Mouse (Mus musculus) gastrocnemius, adult 8-10 months (tissue): ENCODE measurements around the gene Nsun5. TPM values are rescaled to one million over a fixed set of nuclear protein-coding genes. Genes with fewer than 3 reads are reported as not detected.
"Not testable (repeated sequence)": the region's sequence is repeated elsewhere in the genome, so short reads cannot be mapped to it uniquely, and the experiment has no call there.

Source experiments
- DNase-seq, 2 experiments: peaks; one replicate each; pipeline ENCODE4 v3.0.0; 2022; ENCODE audit warnings: low spot score in 2 of 2
- total RNA-seq, 4 experiments: library from RNA; stranded (reverse); gene quantifications; 2 replicates each; pipeline ENCODE4 v1.2.4; 2022

Nsun5 gene
- 10 to 100 TPM in 1 of 4 experiments, 1 to 10 TPM in 3; 6.3 to 11.0 (median 8.0) TPM for total RNA-seq

DNA sequence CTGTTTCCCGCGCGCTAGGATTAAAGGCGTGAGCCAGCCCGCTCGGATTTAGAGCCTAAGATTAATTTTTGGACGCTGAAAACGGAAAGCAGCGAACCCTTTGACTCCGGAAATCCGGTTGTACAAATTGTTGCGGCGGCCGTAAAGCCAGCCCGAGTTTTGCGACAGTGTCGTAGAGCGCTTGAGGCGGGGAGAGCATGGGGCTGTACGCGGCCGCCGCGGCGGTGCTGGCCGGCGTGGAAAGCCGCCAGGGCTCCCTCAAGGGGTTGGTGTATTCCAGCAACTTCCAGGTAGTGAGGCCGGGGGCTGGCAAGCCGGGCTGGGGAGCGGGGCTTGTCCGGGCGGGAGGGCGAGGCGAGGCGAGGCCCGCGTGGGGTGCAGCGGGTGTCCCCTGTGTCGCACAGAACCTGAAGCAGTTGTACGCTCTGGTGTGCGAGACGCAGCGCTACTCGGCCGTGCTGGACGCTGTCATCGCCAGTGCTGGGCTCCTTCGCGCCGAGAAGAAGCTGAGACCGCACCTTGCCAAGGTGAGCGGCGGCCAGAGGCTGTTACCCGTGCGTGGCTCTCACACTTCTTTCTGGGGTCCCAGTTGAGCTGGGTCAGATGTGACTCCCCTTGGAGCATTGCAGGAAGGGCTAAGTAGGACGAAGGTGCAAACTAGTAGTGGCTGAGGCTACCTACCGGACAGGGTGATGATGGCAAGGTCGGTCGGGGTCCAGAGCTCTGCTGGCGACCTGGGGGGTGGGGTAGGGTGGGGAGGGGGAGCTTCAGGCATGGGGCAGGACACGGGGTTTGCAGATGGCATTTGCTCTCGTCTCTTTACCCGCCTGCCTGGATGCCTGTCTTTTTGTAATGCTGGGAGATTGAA is at the start of gene Nsun5:
Gene Nsun5, plus strand, starts transcription at position 167 of the 868 bp plus-strand sequence.
- peak; percentile 89 to 91 for DNase-seq

GRCm38 (mm10) chr5:135322197-135322596 is 47.6 kb upstream of the Nsun5 start:
- no peak for DNase-seq

DNA sequence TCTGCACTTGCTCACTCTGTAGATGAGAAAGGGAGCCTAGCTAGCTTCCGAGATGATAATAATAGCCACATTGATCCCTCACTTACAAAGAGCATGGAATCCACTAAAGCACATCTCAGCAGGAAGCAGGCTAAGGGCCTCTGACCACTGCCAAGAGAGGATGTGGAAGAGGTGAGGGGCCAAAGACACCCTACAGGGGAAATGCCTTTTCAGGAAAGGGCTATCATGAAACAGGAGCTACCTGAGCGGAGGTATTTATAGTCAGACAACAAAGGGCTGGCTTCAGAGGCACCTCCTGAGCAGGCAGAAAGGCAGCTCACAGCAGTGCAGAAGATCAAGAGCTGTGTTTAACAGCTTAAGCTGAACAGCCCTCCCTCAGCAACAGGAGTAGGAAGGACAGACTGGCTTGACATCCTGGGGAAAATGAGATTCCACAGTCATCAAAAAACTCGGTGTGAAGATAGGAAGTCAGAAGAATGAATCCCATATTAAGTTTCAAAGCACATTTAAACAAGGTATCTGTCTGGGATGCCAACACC is 43.6 kb upstream of the Nsun5 start:
- DNase-seq: no peak

- no peak for DNase-seq
Measured at GRCm38 (mm10) chr5:135329471-135329870, 40.3 kb upstream of the Nsun5 start.

DNA sequence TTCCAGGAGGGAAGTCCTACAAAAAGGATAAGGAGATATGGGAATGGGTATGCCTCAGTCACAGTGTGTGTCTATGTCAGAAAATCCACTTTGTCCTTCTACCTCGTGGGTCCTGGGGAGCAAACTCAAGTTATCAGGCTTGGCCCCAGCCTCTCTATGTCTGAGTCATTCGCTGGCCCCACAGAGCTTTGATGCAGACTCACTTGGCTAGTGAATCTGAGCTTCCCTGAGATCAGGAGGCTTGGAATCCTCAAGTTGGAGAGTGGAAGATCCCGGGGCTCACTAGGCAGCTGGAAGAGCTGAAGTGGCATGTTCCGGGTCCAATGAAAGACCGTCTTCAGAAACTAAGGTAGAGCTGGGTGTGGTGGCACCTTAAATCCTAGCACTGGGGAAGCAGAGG is 39.6 kb upstream of the Nsun5 start:
- no peak for DNase-seq

DNA sequence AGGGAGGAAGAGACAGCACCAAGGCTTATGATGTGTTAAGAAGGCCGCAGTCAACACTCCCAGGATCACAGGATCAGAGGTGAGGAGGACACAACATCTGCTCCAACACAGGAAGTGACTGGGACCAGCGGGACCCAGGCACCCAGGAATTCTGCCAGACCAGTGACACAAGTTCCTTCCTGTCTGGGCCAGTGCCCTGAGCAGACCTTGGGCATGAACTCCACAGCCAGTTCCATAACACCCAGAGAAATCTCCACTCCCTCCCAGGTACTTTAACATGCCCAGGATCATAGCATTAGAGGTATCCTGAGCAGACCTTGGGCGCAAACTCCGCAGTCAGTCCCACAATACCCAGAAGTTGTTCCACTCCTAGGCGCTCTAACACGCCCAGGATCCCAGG is 38.6 kb upstream of the Nsun5 start:
- DNase-seq: no peak

DNA sequence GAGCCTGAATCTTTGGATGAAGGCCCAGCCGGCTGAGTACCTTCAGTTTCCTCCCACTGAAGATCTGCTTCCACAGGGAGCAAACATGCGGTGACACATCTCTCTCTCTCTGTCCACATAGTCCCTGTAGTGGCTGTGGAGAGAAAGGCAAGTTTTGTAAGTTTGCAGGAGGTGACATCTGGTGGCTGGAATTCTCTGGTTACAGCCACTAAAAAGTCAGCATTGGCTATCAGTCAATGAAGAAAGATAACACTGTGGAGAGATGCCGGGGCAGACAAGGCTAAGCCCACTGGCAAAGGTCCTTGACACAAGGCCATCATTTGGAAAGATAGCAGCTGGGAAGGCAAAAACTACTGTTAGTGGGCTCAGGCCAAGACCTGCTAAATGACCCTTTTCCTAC is 32.2 kb upstream of the Nsun5 start:
- no peak for DNase-seq

DNA sequence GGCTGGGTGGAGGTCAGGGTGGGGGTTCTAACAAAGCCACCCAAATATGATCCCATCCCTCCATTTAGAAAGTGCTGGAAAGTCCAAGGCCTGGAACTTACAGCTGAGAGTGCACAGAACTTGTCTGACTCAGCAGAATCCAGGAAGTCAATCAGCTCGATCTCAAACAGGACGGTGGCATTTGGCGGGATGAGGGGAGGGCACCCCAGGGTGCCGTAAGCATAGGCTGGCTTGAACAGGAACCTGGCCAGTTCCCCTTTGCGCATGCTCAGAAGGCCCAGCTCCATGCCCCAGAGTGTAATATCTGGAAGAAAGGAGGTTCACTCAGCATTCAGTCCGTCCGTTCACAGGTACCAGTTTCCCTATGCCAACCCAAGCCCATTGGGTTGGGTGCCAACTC is 23.8 kb upstream of the Nsun5 start:
- no peak for DNase-seq

DNA sequence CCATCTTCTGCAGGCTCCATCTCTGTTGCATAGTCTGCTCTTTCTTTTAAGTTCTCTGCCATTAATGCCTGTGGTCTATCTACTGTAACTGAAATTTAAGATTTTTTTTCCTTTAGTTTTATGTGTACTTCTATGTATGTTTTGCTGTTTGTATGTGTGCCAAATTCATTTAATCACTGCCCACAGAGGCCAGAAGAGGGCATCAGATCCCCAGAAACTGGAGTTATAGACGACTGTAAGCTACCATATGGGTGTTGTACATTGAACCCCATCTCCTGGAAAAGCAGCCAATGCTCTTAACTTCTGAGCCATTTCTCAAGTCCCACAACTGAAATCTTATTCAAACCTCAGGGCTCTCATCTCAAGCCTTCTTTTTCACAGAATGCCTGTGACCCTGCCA is 23.3 kb upstream of the Nsun5 start:
- DNase-seq: no peak

GRCm38 (mm10) chr5:135347511-135348011 is 22.2 kb upstream of the Nsun5 start:
- no peak for DNase-seq

DNA sequence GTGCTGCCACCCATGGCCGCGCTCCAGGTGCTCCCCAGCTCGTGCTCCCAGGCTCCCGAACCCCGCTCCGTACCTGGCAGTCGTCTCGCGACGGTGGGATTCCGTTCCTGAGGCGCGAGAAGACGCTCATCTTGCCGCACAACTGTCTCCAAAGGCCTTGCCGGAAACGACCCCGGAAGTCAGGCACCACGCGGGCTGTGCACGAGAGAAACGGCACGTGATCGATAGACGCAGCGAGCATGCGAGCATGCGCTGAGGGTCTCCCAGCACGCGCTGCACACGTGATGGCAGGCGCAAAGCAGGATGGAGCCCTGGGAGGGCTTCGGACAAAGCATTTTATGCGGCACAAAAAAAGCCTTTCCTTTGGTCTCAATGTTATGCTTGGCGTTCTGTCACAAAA is 19.9 kb upstream of the Nsun5 start, which contains the start of gene Fkbp6:
Gene Fkbp6, minus strand, starts transcription at position 183 of the 400 bp plus-strand sequence.
- no peak for DNase-seq

- DNase-seq: no peak
Measured at GRCm38 (mm10) chr5:135351606-135352005, 18.1 kb upstream of the Nsun5 start.

DNA sequence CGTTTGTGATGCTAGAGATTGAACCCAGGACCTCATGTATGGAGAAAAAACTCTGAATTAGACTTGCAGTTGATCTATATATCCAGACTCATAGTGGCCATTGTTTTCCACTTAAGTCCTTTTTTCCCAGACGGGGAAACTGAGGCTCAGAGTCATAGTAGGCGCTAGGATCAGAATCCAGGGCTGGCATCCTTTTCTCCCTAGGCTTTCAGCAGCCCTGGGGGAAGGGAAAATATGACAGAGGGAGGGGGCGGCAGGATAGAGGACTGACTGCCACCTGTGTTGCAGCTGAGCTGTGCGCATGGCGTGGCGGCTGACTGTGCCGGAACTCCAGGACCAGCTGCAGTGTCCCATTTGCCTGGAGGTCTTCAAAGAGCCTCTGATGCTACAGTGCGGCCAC is 16.8 kb upstream of the Nsun5 start, which contains the start of gene Trim50:
Gene Trim50, plus strand, starts transcription at position 301 of the 400 bp plus-strand sequence.
- DNase-seq: no peak

DNA sequence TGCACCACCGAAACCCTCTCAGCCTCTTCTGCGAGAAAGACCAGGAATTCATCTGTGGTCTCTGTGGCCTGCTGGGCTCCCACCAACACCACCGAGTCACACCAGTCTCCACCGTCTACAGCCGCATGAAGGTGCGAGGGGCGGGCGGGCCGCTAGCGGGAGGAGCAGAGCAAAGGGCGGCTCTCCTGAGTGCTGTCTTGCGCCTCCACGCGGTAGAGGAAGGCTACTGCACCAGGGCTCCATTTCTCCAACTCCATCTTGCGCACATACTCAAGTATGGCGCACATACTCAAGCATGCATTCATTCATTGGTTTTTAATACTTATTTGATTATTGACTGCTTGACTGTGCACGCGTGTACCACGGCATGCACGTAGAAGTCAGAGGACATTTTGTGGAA is 16.2 kb upstream of the Nsun5 start:
- DNase-seq: no peak

DNA sequence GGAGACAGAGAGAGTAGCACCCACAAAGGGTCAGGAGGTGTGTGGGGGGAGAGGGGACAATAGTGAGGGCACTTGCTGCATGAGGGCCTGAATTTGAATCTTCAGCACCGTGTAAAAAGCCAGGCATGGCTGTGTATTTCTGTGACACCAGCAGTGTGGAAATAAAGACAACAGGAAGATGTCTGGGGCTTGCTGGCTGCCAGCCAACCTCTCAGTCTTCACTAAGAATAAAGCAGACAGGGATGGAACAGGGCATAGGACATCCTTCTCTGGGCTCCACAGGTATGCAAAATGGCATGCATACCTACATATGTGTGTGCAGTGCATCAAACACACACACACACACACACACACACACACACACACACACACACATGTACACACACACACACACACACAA is 13.7 kb upstream of the Nsun5 start:
- no peak for DNase-seq

DNA sequence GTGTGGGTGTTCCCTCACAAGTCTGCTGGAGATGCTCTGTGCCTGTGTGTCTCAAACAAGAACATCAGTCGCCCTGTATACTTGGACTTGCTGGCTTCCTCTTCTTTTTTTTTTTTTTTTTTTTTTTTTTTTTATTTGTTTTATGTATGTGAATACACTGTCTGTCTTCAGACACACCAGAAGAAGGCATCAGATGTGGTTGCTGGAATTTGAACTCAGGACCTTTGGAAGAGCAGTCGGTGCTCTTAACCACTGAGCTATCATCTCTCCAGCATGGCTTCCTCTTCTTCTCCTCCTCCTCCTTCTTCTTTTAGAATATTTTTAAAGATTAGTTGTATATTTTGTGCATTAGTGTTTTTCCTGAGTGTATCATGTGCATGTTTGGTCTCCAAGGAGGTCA is 12.2 kb upstream of the Nsun5 start:
- peak; percentile 54 to 61 for DNase-seq

DNA sequence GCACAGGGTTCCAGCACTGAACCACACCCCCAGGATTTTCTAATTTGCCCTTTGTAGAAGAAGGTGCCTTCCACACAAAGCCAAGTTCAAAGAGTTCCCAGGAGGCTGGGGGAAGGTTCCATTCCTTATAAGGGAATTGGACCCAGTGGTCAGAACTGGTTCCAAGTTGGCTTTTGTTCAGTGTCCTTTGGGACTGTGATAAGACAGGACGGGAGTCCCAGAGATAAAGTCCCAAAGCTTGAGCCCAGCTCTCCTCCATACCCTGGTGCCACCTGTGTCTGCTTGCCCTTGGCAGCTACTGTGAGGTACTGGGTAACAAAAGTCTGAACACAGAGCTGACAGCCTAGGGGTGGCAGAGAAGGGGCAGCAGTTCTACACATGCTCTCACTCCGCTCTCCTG is 10.0 kb upstream of the Nsun5 start:
- DNase-seq: no peak

DNA sequence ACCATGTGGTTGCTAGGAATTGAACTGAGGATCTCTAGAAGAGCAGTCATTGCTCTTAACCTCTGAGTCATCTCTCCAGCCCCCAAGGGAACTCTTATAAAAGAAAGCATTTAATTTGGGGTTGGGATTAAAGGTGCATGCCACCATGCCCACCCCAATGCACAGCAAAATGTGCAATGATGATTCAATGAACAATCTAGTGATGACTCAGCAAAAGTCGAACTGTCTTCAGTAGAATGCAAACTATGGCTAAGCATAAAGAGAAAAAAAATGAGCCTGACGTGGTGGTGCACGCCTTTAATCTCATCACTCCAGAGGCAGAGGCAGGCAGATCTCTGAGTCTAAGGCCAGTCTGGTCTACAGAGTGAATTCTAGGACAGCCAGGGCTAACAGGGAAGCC is 7.2 kb upstream of the Nsun5 start:
- DNase-seq: no peak

DNA sequence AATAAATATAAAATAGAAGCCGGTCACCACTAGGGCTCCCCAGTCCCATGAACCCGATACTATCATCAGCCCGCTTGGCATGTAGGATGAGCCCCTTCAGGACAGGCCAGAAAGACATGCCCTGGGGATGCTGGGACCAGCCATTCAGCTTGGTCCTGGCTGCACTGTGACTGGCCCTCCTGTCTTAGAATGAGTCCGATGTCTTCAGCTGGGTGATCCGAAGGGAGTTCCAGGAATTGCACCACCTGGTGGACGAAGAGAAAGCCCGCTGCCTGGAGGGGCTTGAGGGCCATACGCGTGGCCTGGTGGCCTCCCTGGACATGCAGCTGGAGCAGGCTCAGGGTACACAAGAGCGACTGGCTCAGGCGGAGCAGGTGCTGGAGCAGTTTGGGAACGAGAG is 6.2 kb upstream of the Nsun5 start:
- no peak for DNase-seq

DNA sequence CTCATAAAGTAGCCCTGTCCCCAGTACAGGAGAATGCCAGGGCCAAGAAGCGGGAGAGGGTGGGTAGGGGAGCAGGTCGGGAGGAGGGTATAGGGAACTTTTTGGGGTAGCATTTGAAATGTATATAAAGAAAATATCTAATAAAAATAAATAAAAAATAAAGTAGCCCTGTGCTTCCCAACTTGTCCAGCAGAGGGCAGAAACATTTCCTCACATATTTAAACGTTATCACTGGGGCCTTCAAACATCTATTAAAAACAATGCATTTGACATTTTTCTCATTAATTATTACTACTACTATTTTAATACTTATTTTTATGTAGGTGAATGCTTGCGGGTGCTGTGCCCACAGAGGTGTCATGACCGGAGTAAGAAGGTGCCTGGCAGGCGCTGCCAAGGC is 1.9 kb upstream of the Nsun5 start:
- no peak for DNase-seq

GRCm38 (mm10) chr5:135368312-135368711 is 1.4 kb upstream of the Nsun5 start:
- DNase-seq: no peak

GRCm38 (mm10) chr5:135369196-135369595 is 557 bp upstream of the Nsun5 start:
- not testable (repeated sequence) for DNase-seq

GRCm38 (mm10) chr5:135371195-135371594 is 1.4 kb downstream of the Nsun5 start:
- DNase-seq: no peak
